Comparison of ENCODE assay signal across 8 mouse cellular contexts in the genomic region with DNA sequence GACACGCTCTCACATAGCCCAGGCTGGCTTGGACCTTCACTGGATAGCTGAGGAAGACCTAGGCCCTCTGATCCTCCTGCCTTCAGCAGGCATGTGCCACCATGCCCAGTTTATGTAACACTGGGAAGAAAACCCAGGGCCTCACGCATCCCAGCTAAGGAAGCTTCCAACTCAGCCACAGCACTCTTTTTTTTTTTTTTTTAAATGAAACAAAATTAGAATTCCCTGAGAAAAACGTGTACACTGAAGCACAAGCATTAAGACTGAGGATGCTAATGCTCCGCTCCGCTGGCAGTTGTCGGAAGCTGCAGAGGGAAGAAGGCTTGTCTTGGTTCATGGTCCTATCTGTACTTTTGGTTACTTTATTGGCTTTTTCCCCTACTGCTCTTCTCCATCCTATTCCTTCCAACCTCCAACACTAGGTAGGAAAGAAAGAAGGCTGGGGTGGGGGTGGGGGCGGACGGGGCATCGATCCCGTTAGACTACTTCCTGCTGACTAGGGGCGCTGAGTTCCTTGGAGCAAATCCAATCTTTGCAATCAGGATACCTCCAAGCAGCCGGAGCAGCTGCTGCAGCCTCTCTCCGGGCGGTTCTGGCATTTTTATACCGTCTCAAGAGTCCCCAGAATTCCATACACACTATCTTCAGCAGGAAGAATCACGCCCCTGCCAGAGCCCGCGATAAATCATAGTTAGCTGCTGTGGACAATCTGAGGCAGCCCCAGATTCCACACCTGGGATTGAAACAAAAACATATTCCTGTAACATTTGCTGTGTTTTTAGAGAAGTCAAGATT. TPM values are rescaled to one million over a fixed set of nuclear protein-coding genes. Genes with fewer than 3 reads are reported as not detected.
A peak's percentile ranks its signal among the peaks of the same experiment; 100 is the strongest.
DNase-seq lines count a peak whose midpoint lies in the region; ATAC-seq and TF ChIP-seq lines count a peak whose summit lies in the region.

No protein-coding gene starts in this region.

- peak; percentile 41; the same call in 1 of the 2 replicates for ATAC-seq in embryonic facial prominence, embryonic 14.5 days (ENCODE audit: low read depth)
- no peak for ATAC-seq in intestine, postnatal 0 days
- ATAC-seq in midbrain, postnatal 0 days (ENCODE audit: low FRiP score) = no peak
- no peak for ATAC-seq in CD4-positive, CD25-positive, alpha-beta regulatory T cell, adult 4 months

- WGBS in embryonic facial prominence, embryonic 14.5 days = 24% methylated on average over 18 of the region's 18 CpGs
- 29% methylated on average over 18 of the region's 18 CpGs for WGBS in intestine, postnatal 0 days
- 46% methylated on average over 18 of the region's 18 CpGs for WGBS in midbrain, postnatal 0 days

- no peaks in the 10 kb centered on the region for H3K36me3 ChIP-seq in embryonic facial prominence, embryonic 14.5 days (ENCODE audit: control insufficient read depth, insufficient read depth, low read length)
- H3K36me3 ChIP-seq in intestine, postnatal 0 days (ENCODE audit: control insufficient read depth, insufficient read depth) = no peaks in the 10 kb centered on the region
- no peaks in the 10 kb centered on the region for H3K36me3 ChIP-seq in midbrain, postnatal 0 days (ENCODE audit: insufficient read depth, low read length)

- no peaks in the 10 kb centered on the region for H3K9me3 ChIP-seq in embryonic facial prominence, embryonic 14.5 days (ENCODE audit: control insufficient read depth, low read length)
- H3K9me3 ChIP-seq in intestine, postnatal 0 days (ENCODE audit: control insufficient read depth) = no peaks in the 10 kb centered on the region
- no peaks in the 10 kb centered on the region for H3K9me3 ChIP-seq in midbrain, postnatal 0 days (ENCODE audit: low read length)

- H3K4me2 ChIP-seq in embryonic facial prominence, embryonic 14.5 days (ENCODE audit: low read depth, low read length) = peak overlapping the region; percentile 48
- H3K4me2 ChIP-seq in intestine, postnatal 0 days (replicated peaks; ENCODE audit: low read depth) = peak overlapping the region; percentile 58
- H3K4me2 ChIP-seq in midbrain, postnatal 0 days (ENCODE audit: low read depth, low read length, poor library complexity, severe bottlenecking) = peak overlapping the region; percentile 10; the same call in 1 of the 2 replicates

- intact Hi-C loops in left cerebral cortex, adult 2 months (cut with DNase I) = loop anchor here (2.0 to 10.0 kb wide), 4 partner anchors 37 to 259 kb away; partner anchors contain the start of gene Mgat5b
- intact Hi-C loops in left cerebral cortex, postnatal 4 days (cut with DNase I) = loop anchor here (5.0 to 10.0 kb wide), 2 partner anchors 57 to 289 kb away; partner anchors contain the start of gene Sec14l1

- peak overlapping the region; percentile 51 for H3K9ac ChIP-seq in embryonic facial prominence, embryonic 14.5 days (ENCODE audit: low read depth, low read length)
- 0 out of 2 replicates have a peak overlapping the region, but pooled peaks have one; percentile 22 for H3K9ac ChIP-seq in intestine, postnatal 0 days (ENCODE audit: low read depth, low read length)
- H3K9ac ChIP-seq in midbrain, postnatal 0 days (replicated peaks; ENCODE audit: low read length, poor library complexity, severe bottlenecking) = no peak overlapping the region

- H3K27ac ChIP-seq in left cerebral cortex, adult 2 months = peak overlapping the region; percentile 85
- H3K27ac ChIP-seq in embryonic facial prominence, embryonic 14.5 days (replicated peaks; ENCODE audit: low read depth, low read length) = peak overlapping the region; percentile 78
- H3K27ac ChIP-seq in intestine, postnatal 0 days (ENCODE audit: low read depth, low read length) = peak overlapping the region; percentile 46; the same call in 1 of the 2 replicates
- H3K27ac ChIP-seq in midbrain, postnatal 0 days (ENCODE audit: low read depth, low read length) = no peak overlapping the region

- DNase-seq in left cerebral cortex, adult 2 months (ENCODE audit: extremely low spot score in 1 of 2, low spot score in 2 of 2) = no peak
- DNase-seq in left cerebral cortex, postnatal 4 days = no peak
- DNase-seq in embryonic facial prominence, embryonic 14.5 days (ENCODE audit: low spot score) = peak; percentile 83
- peak; percentile 36 for DNase-seq in midbrain, postnatal 0 days (ENCODE audit: low spot score)
- no peak for DNase-seq in urinary bladder, postnatal 10 days (ENCODE audit: low spot score)
- DNase-seq in thymus, postnatal 0 days (ENCODE audit: low spot score) = no peak

- no peak for TF ChIP-seq CTCF in left cerebral cortex, adult 2 months (IDR thresholded peaks at IDR 0.05)
- no peak for TF ChIP-seq CTCF in intestine, postnatal 0 days (IDR thresholded peaks at IDR 0.05; ENCODE audit: low read depth)
- no peak for TF ChIP-seq CTCF in midbrain, postnatal 0 days (IDR thresholded peaks at IDR 0.05)

- peak overlapping the region; percentile 30 for H3K4me3 ChIP-seq in left cerebral cortex, adult 2 months
- peak overlapping the region; percentile 34 for H3K4me3 ChIP-seq in embryonic facial prominence, embryonic 14.5 days (ENCODE audit: low read depth, low read length)
- H3K4me3 ChIP-seq in intestine, postnatal 0 days (ENCODE audit: low read depth, low read length) = peak overlapping the region; percentile 34
- H3K4me3 ChIP-seq in midbrain, postnatal 0 days (ENCODE audit: low read depth, low read length) = no peak overlapping the region

- no peaks in the 10 kb centered on the region for H3K27me3 ChIP-seq in embryonic facial prominence, embryonic 14.5 days (replicated peaks; ENCODE audit: control insufficient read depth, insufficient read depth, low read length)
- H3K27me3 ChIP-seq in intestine, postnatal 0 days (replicated peaks; ENCODE audit: control insufficient read depth, insufficient read depth, low read length) = no peaks in the 10 kb centered on the region
- no peaks in the 10 kb centered on the region; the same call in 1 of the 2 replicates for H3K27me3 ChIP-seq in midbrain, postnatal 0 days (ENCODE audit: insufficient read depth, low read length)

- peaks cover 25% of the 10 kb centered on the region for H3K4me1 ChIP-seq in embryonic facial prominence, embryonic 14.5 days (ENCODE audit: control insufficient read depth, insufficient read depth, low read length)
- no peaks in the 10 kb centered on the region for H3K4me1 ChIP-seq in intestine, postnatal 0 days (replicated peaks; ENCODE audit: control insufficient read depth, insufficient read depth, low read length)
- H3K4me1 ChIP-seq in midbrain, postnatal 0 days (ENCODE audit: insufficient read depth, low read length) = no peaks in the 10 kb centered on the region

RNA-seq across cellular contexts. Expression of gene Sept9, which starts 25.2 kb away (rescaled TPM):
- total RNA-seq in left cerebral cortex, adult 2 months (2021) = 10 to 100 TPM; 77.4 to 77.8 TPM
- total RNA-seq in left cerebral cortex, postnatal 4 days (2021) = 100 to 1,000 TPM in 1 of 2 experiments, 10 to 100 TPM in 1; 94.9 to 103 TPM
- polyA plus RNA-seq in embryonic facial prominence, embryonic 14.5 days (2014; fragmentation: Nextera tagmentation; extraction: Ambion mirVana) = 115 and 138 TPM in 2 replicates
- 74.5 and 81.5 TPM in 2 replicates for polyA plus RNA-seq in intestine, postnatal 0 days (2015; fragmentation: Nextera tagmentation; extraction: Ambion mirVana)
- 105 and 108 TPM in 2 replicates for total RNA-seq in midbrain, postnatal 0 days (2014; rRNA removed)
- 95.3 and 100 TPM in 2 replicates for polyA plus RNA-seq in midbrain, postnatal 0 days (2015; fragmentation: Nextera tagmentation; extraction: Ambion mirVana)
- polyA plus RNA-seq in CD4-positive, CD25-positive, alpha-beta regulatory T cell, adult 4 months (2017; shearing (Covaris generic)) = 100 to 1,000 TPM; 277 to 424 TPM
- polyA plus RNA-seq in thymus, postnatal 0 days (2015; fragmentation: Nextera tagmentation; extraction: Ambion mirVana) = 220 and 222 TPM in 2 replicates

RNA-seq across cellular contexts. Expression of gene Sec14l1, which starts 59.3 kb away (rescaled TPM):
- 100 to 1,000 TPM; 198 to 229 TPM for total RNA-seq in left cerebral cortex, adult 2 months (2021)
- 100 to 1,000 TPM; 127 to 130 TPM for total RNA-seq in left cerebral cortex, postnatal 4 days (2021)
- polyA plus RNA-seq in embryonic facial prominence, embryonic 14.5 days (2014; fragmentation: Nextera tagmentation; extraction: Ambion mirVana) = 43.8 and 45.4 TPM in 2 replicates
- 22.8 and 23.9 TPM in 2 replicates for polyA plus RNA-seq in intestine, postnatal 0 days (2015; fragmentation: Nextera tagmentation; extraction: Ambion mirVana)
- 63.5 and 71.1 TPM in 2 replicates for total RNA-seq in midbrain, postnatal 0 days (2014; rRNA removed)
- polyA plus RNA-seq in midbrain, postnatal 0 days (2015; fragmentation: Nextera tagmentation; extraction: Ambion mirVana) = 48.0 and 49.2 TPM in 2 replicates
- 10 to 100 TPM; 11.9 to 18.9 TPM for polyA plus RNA-seq in CD4-positive, CD25-positive, alpha-beta regulatory T cell, adult 4 months (2017; shearing (Covaris generic))
- 35.9 and 37.7 TPM in 2 replicates for polyA plus RNA-seq in thymus, postnatal 0 days (2015; fragmentation: Nextera tagmentation; extraction: Ambion mirVana)

Comparison
In these comparisons a context has a peak if more than half of its experiments do, and no peak if none do; other contexts are left out.
1. DNase-seq: peak in embryonic facial prominence, embryonic 14.5 days (single experiment) and midbrain, postnatal 0 days (single experiment); none in left cerebral cortex, adult 2 months (0 of 2), left cerebral cortex, postnatal 4 days (single experiment), urinary bladder, postnatal 10 days (single experiment) and thymus, postnatal 0 days (single experiment).
2. Peak in every context shown above with its lines, with median percentiles within 50 percentile points of each other: H3K4me2 ChIP-seq.